Mouse (Mus musculus) liver (tissue): ENCODE data around the gene Csnk2b.

Source experiments
- DNase-seq: peaks from one replicate; pipeline ENCODE4 v3.0.0-alpha.2; 2020; ENCODE audit warnings: mixed read lengths

The Csnk2b gene

DNA sequence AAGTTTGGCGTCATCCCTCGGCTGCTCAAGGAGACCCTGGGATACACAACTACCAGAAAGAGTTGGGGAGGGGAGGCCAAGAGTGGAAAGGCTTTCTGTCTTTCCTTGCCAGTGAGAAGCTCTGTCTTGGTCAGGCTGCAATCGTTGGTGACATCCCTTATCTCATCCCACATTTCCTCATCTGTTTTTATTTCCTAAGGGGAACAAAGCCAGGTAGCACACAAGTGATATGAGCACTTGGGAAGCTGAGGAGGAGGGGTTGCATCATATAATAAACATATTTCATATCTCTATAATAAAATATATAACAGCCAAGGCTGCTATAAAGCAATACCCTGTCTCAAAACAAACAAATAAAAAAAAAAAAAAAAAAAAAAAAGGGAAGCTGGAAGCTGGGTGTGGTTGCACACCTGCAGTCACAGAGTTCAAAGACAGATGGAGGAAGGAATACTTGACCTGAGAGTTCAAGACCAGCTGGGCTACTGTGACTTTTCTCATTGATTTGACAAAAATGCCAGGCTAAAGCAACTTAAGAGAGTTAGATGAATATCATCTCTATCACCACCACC lies 37.8 kb downstream of the Csnk2b start:
- DNase-seq, result no peak

DNA sequence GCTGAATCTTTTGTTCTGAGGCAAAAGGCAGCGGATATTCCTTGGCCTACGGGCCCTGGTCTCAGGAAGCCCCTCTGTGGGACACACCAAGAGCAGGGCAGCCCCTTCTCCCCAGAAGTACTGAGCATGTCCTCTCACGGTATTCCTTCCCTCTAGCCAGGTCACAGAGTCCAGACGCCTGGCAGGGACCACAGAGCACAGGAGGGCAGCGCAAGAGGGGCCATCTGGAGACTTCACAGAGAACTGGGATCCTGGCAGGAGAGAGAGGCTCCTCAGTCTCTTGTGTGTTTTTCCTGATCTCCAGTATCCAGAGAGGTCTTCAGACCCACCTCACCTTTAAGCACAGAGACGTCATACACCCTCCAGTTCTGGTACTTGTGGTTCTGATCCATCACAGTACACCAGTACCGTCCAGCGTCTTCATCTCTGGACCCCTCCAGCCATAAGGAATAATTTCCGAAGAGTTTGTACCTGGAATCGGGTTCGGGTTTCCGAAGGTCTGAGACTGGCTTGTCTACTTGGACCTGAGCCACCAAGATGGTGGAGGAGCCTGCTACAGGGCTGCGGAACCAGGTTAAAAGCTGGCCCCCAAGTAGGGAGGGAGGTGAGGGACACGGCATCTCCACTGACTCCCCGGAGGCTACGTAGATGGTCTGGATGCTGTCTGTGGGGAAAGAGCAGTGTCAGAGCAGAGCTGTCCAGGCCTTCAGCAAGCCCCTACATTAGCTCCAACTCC lies 38.8 kb downstream of the Csnk2b start:
- no peak for DNase-seq

DNA sequence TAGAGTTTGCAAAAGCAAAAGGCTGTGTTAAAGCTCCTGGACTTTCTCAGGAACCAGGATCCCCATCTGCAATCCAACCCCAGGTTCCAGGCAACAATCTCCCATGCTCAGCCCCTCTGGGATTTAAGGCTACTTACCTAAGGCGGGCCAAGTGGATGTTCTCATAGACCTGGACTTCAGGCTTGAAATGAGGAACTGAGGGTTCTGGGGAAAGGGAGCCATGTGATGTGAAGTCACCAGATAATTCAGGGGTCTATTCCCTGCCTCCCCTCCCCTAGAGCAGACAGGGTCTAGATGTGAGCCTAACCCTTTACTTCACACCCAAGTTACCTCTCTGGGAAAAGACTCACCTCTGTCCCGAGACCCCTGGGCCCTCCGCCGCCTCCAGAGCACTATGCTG lies 41.1 kb downstream of the Csnk2b start:
- no peak for DNase-seq

DNA sequence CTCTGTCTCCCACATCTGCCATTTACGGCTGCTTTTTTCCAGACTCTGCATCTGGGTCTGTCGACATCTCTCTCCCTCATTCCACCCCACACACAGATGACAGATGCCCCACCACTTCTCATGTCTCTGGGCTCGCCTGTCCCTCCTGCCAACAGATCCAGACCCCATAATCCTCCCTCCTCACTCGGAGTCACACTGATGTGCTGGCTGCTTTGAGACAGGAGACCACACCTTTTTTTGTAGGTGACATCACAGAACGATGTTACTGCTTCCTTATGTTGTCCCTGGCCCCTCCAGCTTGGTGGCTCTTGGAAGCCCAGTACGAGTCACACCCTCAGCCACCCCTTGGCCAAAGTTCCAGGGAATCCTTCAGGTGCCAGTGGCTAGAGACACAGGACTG lies 41.6 kb downstream of the Csnk2b start:
- DNase-seq, result no peak

DNA sequence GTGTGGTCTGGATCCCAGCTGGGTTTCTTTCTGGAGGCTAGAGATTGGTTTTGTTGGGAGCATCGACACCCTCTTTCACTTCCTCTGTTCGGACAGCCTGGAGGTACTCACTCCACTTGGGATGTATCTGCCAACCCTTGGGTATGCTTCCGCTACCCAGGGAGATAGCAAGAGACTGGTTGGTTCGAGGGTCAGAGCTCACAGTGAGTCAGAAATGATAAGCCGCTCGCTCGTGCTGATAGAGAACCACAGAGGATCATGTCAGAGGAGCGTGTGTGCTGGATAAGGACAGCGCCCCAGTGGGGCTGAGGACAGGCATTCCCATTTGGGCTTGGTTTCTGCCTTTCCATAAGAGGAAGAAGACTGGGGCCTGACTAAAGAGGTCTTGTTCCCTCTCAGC lies 42.1 kb downstream of the Csnk2b start:
- peak; percentile 85 for DNase-seq

DNA sequence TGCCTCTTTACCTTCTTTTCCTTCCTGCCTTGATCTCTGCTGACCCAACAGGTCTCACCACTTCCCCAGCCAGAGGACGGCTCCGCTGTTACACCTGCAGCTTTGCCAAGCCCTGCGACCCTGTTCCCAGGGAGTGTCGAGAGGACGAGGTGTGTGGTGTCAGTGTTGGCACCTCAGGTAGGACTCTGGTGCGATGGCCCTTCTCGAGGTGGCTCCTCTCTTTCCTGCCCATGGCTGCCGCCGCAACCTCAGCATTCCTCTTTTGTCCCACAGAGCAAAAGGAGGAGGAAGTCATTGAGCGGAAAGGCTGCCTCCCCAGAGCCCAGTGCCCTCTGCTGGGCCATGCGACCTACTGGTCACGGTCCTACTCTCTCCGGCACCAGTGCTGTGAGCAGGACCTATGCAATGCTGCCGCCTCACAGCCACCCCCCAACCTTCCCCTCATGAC lies 44.0 kb downstream of the Csnk2b start, which contains the start of gene Ly6g6d:
TSS of gene Ly6g6d (minus strand) at position 280 of the 448 bp plus-strand sequence.
- peak; percentile 45 for DNase-seq

DNA sequence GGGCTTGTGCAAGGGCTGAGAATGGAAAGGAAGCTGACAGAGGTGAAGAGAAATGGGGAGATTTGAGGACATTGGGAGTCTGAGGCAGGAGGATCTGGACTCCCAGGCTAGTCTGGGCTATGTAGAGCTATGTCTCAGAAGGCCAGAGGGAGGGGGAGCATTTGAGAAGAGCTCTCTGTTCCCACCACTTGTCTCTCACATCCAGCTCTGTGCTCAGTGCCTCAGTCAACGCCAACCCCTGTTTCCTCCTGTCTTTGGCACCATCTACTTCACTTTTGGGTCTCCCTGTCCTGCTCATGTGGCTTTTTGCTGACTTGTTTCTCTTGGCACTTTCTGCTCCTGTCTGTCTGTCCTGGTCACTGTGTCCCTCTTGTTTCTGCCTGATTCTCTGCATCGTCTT lies 44.6 kb downstream of the Csnk2b start:
- DNase-seq, result no peak

DNA sequence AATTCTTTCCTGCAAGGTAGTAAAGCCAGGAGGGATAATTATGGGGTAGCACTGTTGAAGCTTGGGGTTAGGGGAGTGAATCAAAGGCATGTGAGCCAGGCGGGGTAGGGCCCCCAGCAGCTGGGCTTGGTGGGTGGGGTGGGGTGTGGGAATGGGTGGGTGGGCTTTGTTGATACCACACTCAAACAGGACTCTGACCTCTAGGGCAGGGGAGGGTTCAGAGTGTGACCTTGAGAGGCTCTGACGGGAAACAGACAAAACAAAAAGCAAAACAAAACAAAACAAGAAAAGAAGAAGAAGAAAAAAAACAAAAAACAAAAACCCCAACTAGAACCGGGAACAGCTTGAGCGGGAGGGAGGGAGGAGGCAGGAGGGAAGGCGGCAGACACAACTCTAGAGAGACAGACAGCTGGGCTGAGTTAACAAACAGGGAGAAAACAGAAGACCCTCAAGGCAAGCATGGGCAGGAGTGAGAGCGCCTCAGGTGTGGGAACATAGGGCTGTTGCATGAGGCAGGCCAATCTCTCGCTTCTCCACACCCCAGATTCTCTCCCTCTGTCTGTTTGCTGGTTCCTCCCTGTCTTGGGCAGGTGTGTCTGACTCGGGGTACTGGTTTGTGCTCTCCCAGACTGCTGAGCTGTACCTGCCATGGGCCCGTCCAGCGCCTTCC lies 45.2 kb downstream of the Csnk2b start, which contains the start of gene Ly6g6e:
TSS of gene Ly6g6e (plus strand) at position 396 of the 670 bp plus-strand sequence.
- DNase-seq, result no peak

DNA sequence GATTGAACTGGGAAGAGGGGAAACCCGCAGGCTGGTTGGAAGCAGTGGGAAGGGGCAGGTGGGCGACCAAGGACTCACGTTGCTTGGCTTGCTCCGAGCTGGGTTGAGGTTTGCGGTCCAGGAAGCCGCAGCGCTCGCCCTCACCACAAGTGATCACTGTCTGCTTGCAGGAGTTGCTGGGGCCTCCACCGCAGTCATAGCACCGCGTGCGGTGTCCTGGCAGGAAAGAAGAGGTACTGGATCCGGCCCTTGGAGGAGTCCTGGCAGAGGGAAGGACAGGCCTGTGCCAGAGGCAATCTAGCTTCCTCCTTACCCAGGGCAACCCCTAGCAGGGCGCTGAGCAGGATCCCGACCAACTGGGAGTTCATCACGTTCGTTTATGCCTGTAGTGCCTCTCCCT lies 47.8 kb downstream of the Csnk2b start:
- DNase-seq, result no peak

DNA sequence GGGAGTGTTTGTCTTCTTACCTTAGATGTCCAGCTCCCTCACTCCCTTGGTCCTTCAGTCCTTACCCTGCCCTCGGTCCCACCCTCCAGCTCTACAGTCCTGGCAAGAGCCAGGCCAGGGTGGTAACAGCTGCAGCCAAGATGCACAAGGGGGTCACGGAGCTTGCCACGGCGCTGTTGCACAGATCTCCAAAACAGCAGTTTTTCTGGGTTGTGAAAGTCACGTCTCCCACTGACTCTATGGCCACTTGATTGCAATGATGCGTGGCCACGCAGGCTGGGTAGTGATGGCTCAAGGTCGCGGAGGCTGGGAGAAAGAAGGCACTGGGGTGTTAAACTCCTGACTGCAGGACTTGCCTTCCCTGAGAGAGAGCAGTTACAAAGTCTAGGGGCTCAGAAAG lies 50.4 kb downstream of the Csnk2b start:
- no peak for DNase-seq

DNA sequence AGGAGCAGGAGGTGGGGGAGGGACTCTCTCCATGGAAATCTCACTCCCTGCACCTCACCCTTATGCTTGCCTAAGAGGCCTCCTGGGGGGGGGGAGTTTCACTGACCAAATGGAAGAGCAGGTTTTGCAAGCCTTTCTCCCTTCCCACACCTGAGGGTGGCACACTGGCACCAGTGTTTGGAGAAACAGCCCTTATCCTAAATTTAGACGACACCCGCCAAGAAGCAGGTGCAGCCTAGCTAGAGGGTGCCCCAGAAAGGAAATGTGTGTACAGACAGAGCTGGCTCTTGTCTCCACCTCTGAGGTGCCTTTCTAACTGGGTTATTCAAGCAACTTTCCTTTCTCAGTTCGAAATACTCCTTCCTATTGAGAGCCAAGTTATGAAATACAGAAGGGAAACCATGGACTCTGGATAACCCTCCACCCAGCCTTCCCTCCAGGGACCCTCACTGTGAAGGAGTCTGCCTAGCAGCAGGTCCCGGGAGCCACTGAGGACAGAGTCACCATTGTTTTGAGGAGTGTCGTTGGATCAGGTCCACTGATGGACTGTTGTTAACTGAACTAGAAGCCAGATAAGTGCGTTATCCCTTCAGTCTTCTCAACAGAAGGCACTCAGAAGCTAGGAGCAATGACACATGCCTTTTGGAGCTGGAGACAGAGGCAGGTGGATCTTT lies 51.2 kb downstream of the Csnk2b start:
- DNase-seq, result no peak

DNA sequence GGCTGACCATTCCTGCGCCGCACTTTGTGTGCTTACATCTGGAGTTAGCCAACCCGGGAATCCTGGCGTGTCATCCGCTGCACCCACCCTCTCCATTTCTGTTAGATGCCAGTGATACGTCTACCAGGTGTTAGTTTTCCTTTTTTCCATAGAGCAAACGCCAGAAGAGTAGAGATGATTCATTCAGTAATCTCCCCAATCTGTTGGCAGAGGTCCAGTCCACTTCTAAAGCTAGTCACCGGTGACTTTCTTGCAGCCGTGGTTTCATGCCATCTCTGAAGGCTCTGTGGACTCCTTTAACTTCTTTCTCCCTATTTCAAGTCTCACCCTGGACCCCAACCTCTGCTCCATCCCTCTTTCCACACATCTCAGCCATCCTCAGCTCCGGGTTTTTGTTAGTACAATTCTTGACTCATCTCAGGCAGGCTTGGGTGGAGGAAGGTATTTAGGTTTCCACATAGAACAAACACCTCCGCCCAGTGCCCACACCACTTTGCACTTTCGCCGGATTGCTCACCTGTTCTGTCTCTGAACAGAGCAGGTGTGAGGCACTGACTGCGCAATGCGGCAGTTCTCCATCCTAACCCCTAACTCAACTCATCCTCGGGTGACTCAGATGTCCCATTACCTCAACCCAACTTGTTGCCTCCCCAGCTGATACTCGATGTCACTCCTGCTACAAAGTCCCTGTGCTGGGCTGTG lies 53.5 kb downstream of the Csnk2b start:
- no peak for DNase-seq
